Mouse (Mus musculus) MEL (cell line): ENCODE measurements around the gene Tmem205. TPM values are rescaled to one million over a fixed set of nuclear protein-coding genes. Genes with fewer than 3 reads are reported as not detected.

ENCODE experiments used
- DNase-seq: peaks from one replicate; pipeline ENCODE4 v3.0.0; 2011; ENCODE audit warnings: low read depth, low spot score
- H3K27ac ChIP-seq: 2 replicates; pipeline ENCODE4 v1.5.1; 2012; ENCODE audit warnings: low read depth, mild to moderate bottlenecking, control low read depth, low read length, moderate library complexity; ENCODE audit not compliant: control insufficient read depth
- H3K27me3 ChIP-seq, 2 experiments: fragments of 150-350 bp in 1 of 2; sonication (generic) in 1 of 2; 2 replicates each; pipeline ENCODE4 v1.6.1; 2012; ENCODE audit warnings: low read length in 2 of 2, mild to moderate bottlenecking in 2 of 2, improper control_type of control experiment in 1 of 2, moderate library complexity in 1 of 2; ENCODE audit not compliant: insufficient read depth in 2 of 2, control insufficient read depth in 1 of 2
- H3K36me3 ChIP-seq, 2 experiments: 2 replicates each; pipeline ENCODE4 v1.6.1; 2012 to 2014; ENCODE audit warnings: low read length in 2 of 2, improper control_type of control experiment in 1 of 2, inconsistent platforms in 1 of 2, mild to moderate bottlenecking in 1 of 2; ENCODE audit not compliant: insufficient read depth in 2 of 2, control insufficient read depth in 1 of 2
- H3K4me1 ChIP-seq, 2 experiments: fragments of 150-350 bp in 1 of 2; sonication (generic) in 1 of 2; 2 replicates each; pipeline ENCODE4 v1.6.1; 2012; ENCODE audit warnings: low read length in 2 of 2, improper control_type of control experiment in 1 of 2, mild to moderate bottlenecking in 1 of 2; ENCODE audit not compliant: insufficient read depth in 2 of 2, control insufficient read depth in 1 of 2
- H3K4me3 ChIP-seq, 2 experiments: fragments of 150-350 bp in 1 of 2; sonication (generic) in 1 of 2; 2 replicates each; pipeline ENCODE4 v1.5.1; 2012; ENCODE audit warnings: low read depth in 2 of 2, low read length in 2 of 2, mild to moderate bottlenecking in 2 of 2, moderate library complexity in 2 of 2, control low read depth in 1 of 2, improper control_type of control experiment in 1 of 2; ENCODE audit not compliant: control insufficient read depth in 1 of 2, insufficient read depth in 1 of 2
- H3K79me2 ChIP-seq: 2 replicates; pipeline ENCODE4 v1.6.1; 2012; ENCODE audit warnings: mild to moderate bottlenecking, low read length, moderate library complexity; ENCODE audit not compliant: control insufficient read depth, poor library complexity, insufficient read depth
- H3K9ac ChIP-seq: 2 replicates; pipeline ENCODE4 v1.6.1; 2012; ENCODE audit warnings: low read depth, mild to moderate bottlenecking, control low read depth, low read length, moderate library complexity; ENCODE audit not compliant: control insufficient read depth, poor library complexity, severe bottlenecking
- H3K9me3 ChIP-seq: fragments of 150-350 bp; sonication (generic); replicated peaks from 2 replicates; pipeline ENCODE4 v1.6.1; 2012; ENCODE audit warnings: mild to moderate bottlenecking, low read length, improper control_type of control experiment, moderate library complexity; ENCODE audit not compliant: insufficient read depth
- CHD2 ChIP-seq: IDR thresholded peaks from 2 replicates; pipeline ENCODE4 v1.6.1; 2011; ENCODE audit warnings: low read length, improper control_type of control experiment
- CTCF ChIP-seq, 3 experiments: IDR thresholded peaks in 2 of 3; conservative IDR thresholded peaks in 1 of 3; 2 replicates each; pipeline ENCODE4 v1.5.1; 2011 to 2012; ENCODE audit warnings: low read length in 3 of 3, low read depth in 2 of 3, mild to moderate bottlenecking in 2 of 3, improper control_type of control experiment in 1 of 3, inconsistent platforms in 1 of 3, mixed read lengths in 1 of 3, moderate library complexity in 1 of 3; ENCODE audit not compliant: control insufficient read depth in 1 of 3, insufficient read depth in 1 of 3, poor library complexity in 1 of 3, severe bottlenecking in 1 of 3
- E2F4 ChIP-seq: IDR thresholded peaks from 2 replicates; pipeline ENCODE4 v1.6.1; 2011; ENCODE audit warnings: low read depth, low read length, improper control_type of control experiment, borderline replicate concordance
- ETS1 ChIP-seq: IDR thresholded peaks from 2 replicates; pipeline ENCODE4 v1.6.1; 2012; ENCODE audit warnings: low read depth, mild to moderate bottlenecking, inconsistent platforms, low read length, improper control_type of control experiment, moderate library complexity
- GABPA ChIP-seq: IDR thresholded peaks from 2 replicates; pipeline ENCODE4 v1.6.1; 2012; ENCODE audit warnings: low read depth, mild to moderate bottlenecking, inconsistent platforms, low read length, improper control_type of control experiment, moderate library complexity
- MEF2A ChIP-seq: IDR thresholded peaks from 2 replicates; pipeline ENCODE4 v1.6.1; 2014; ENCODE audit warnings: low read depth, mild to moderate bottlenecking, inconsistent platforms, low read length, improper control_type of control experiment; ENCODE audit not compliant: poor library complexity, insufficient replicate concordance, severe bottlenecking; ENCODE audit errors: extremely low read depth
- MYB ChIP-seq: IDR thresholded peaks from 2 replicates; pipeline ENCODE4 v1.6.1; 2011; ENCODE audit warnings: mild to moderate bottlenecking, low read depth, low read length, improper control_type of control experiment
- POLR2AphosphoS5 ChIP-seq: IDR thresholded peaks from 2 replicates; pipeline ENCODE4 v1.6.1; 2012; ENCODE audit warnings: low read depth, borderline replicate concordance, mild to moderate bottlenecking, inconsistent platforms, low read length, moderate library complexity, mixed read lengths
- RCOR1 ChIP-seq: IDR thresholded peaks from 2 replicates; pipeline ENCODE4 v1.6.1; 2012; ENCODE audit warnings: low read depth, mild to moderate bottlenecking, inconsistent platforms, low read length, improper control_type of control experiment
- SMC3 ChIP-seq: IDR thresholded peaks from 2 replicates; pipeline ENCODE4 v1.6.1; 2011; ENCODE audit warnings: low read depth, low read length, improper control_type of control experiment
- TAL1 ChIP-seq: IDR thresholded peaks from 2 replicates; pipeline ENCODE4 v1.6.1; 2012; ENCODE audit warnings: mild to moderate bottlenecking, inconsistent platforms, low read length, moderate library complexity, mixed read lengths
- TBP ChIP-seq: IDR thresholded peaks from 2 replicates; pipeline ENCODE4 v1.8.0; 2011; ENCODE audit warnings: low read depth, low read length, improper control_type of control experiment
- USF2 ChIP-seq, 2 experiments: IDR thresholded peaks; 2 replicates each; pipeline ENCODE4 v1.6.1; 2011 to 2012; ENCODE audit warnings: improper control_type of control experiment in 2 of 2, low read length in 2 of 2, borderline replicate concordance in 1 of 2, inconsistent platforms in 1 of 2, low read depth in 1 of 2, mild to moderate bottlenecking in 1 of 2; ENCODE audit not compliant: insufficient read depth in 1 of 2
- ZKSCAN1 ChIP-seq: IDR thresholded peaks from 2 replicates; pipeline ENCODE4 v1.6.1; 2012; ENCODE audit warnings: low read depth, mild to moderate bottlenecking, inconsistent platforms, low read length, improper control_type of control experiment, moderate library complexity
- ZNF384 ChIP-seq: IDR thresholded peaks from 2 replicates; pipeline ENCODE4 v1.6.1; 2012; ENCODE audit warnings: low read depth, mild to moderate bottlenecking, inconsistent platforms, low read length, improper control_type of control experiment
- polyA plus RNA-seq, 2 experiments: library from polyadenylated mRNA; stranded (reverse) in 1 of 2; unstranded in 1 of 2; fragments of >175 nt in 1 of 2; fragments of >200 nt in 1 of 2; gene quantifications; 2 replicates each; pipeline versions ENCODE4 v1.2.1 to v1.2.4; 2012; ENCODE audit warnings: low replicate concordance in 2 of 2, low read depth in 1 of 2; ENCODE audit not compliant: insufficient read length in 2 of 2, insufficient read depth in 1 of 2, missing spikeins in 1 of 2
- total RNA-seq: library from RNA; depleted of rRNA; stranded (reverse); fragments of 300-350 nt; gene quantifications from 2 replicates; pipeline ENCODE4 v1.2.3, GENCODE M21; 2012

Gene Tmem205
- total and polyA plus RNA-seq, 3 experiments: 114 to 118 TPM; not detected in 1

GRCm38 (mm10) chr9:21953600-21953999, 26.2 kb upstream of the Tmem205 start:
- Histone ChIP-seq H3K9me3 (no peaks in the 10 kb centered on the region), H3K27ac (no peak overlapping the region), H3K79me2 (peaks cover 1% of the 10 kb centered on the region; the same call in 1 of the 2 replicates), H3K4me3 (no peak overlapping the region), H3K36me3 (peaks cover under 1 to 11% of the 10 kb centered on the region in 2 experiments; a peak in 2 of 4 replicates), H3K27me3 (no peaks in the 10 kb centered on the region), H3K4me1 (peaks cover 7 to 22% of the 10 kb centered on the region in 2 experiments), H3K9ac (no peak overlapping the region)
- no peak for TF ChIP-seq USF2 (IDR thresholded peaks at IDR 0.05; ENCODE audit: borderline replicate concordance in 1 of 2, insufficient read depth in 1 of 2, low read depth in 1 of 2, low read length in 2 of 2)
- TF ChIP-seq ZNF384: no peak
- no peak for TF ChIP-seq E2F4
- no peak for TF ChIP-seq CTCF (IDR thresholded peaks at IDR 0.05 in 2 of 3, conservative IDR thresholded peaks at IDR 0.05 in 1 of 3; ENCODE audit: control insufficient read depth in 1 of 3, insufficient read depth in 1 of 3, low read depth in 2 of 3, low read length in 3 of 3, poor library complexity in 1 of 3, severe bottlenecking in 1 of 3)
- no peak for TF ChIP-seq MEF2A
- TF ChIP-seq ETS1: no peak
- no peak for TF ChIP-seq TAL1
- TF ChIP-seq POLR2AphosphoS5: no peak
- TF ChIP-seq RCOR1: no peak
- TF ChIP-seq TBP: no peak
- TF ChIP-seq CHD2: no peak
- no peak for TF ChIP-seq MYB
- no peak for TF ChIP-seq ZKSCAN1
- no peak for TF ChIP-seq GABPA
- DNase-seq: peak; percentile 47

DNA sequence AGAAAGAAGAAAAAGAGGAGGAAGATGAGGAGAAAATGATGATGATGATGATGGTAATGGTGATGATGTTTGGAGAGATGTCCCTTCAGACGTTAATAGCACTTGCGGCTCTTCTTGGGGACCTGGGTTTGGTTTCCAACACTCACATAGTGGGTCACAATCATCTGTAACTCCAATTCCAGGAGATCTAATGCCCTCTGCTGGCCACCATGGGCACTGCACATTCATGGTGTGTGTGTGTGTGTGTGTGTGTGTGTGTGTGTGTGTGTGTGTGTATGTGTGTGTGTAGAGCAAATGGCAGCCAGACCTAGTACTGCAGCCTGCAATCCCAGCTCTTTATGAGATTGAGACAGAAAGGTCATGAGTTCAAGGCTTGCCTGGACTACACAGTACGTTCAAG, 24.6 kb upstream of the Tmem205 start:
- Histone ChIP-seq H3K4me3 (no peak overlapping the region), H3K27me3 (no peaks in the 10 kb centered on the region), H3K36me3 (peaks cover 0 to 11% of the 10 kb centered on the region in 2 experiments; a peak in 2 of 4 replicates), H3K9ac (no peak overlapping the region), H3K79me2 (peaks cover 1% of the 10 kb centered on the region; the same call in 1 of the 2 replicates), H3K27ac (no peak overlapping the region), H3K9me3 (no peaks in the 10 kb centered on the region), H3K4me1 (peaks cover 7 to 20% of the 10 kb centered on the region in 2 experiments)
- TF ChIP-seq CTCF (IDR thresholded peaks at IDR 0.05 in 2 of 3, conservative IDR thresholded peaks at IDR 0.05 in 1 of 3; ENCODE audit: control insufficient read depth in 1 of 3, insufficient read depth in 1 of 3, low read depth in 2 of 3, low read length in 3 of 3, poor library complexity in 1 of 3, severe bottlenecking in 1 of 3) (peak in 1 of 3 experiments; percentile 87; a peak in 2 of 6 replicates), SMC3 (no peak)
- peak; percentile 79 for DNase-seq
